Mouse (Mus musculus): ENCODE measurements at regions not wholly inside any gene's neighbourhood (a gene's known extent, or its start where the extent isn't known, plus 50 kb on each side); places are given as distances from the start of the nearest gene placed in this dataset.

DNA sequence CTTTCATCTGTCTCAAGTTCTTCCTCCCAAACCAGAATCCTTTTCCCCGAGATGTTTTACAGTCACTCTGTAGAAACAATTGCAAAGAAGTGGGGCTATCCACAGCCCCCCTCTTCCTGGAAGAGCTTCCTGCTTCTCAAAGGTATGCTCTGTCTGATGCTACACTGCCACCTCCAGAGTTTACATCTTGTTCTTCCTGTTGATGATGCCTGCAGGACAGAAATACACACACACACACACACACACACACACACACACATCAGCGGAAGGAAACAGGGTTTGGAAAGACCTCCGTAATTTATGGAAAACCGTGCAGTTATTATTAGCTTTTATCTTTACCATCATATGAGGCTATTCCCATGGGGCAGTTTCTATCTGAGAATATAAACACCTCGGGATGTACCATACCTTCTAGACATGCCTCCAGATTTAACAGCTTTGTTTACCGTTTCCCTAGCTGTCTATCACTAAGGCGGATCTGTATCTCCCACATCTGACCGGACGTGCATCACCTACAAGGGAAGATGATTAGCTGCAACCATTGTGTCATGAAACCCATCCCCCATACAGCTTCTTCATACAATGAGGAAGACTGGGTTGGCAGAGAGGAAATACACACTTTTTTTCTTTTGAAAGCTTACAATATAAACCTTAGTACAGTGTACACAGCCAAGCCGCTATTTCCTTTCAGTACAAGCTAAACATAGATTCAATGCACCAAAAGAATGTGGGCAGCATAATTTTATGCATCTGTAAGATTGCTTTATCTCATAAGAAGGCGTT lies 288.6 kb downstream of the Plk2 start:
- no peak for DNase-seq (ENCODE audit: low spot score)

DNA sequence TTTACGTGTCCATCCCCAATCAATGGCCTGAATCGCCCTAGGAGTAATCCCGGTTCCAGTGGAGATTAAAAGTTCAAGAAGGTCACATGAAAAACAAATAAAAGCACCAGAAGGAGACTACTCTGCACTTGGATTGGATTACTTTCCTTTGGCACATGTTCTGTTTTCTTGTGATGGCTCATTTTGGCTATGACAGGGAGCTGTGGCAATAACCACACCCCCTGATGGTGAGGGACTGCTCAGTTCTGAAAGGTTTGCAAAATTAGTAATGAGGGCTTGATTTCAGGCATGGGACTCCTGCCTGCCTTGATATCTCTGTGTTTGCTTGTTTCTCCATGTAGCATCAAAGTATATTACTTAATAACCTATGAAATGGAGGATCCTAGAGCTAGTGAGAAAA lies 293.9 kb downstream of the Plk2 start:
- DNase-seq (ENCODE audit: low spot score) = no peak

GRCm38 (mm10) chr13:110690501-110691255 lies 295.8 kb downstream of the Plk2 start:
- DNase-seq (ENCODE audit: low spot score) = peak; percentile 3

- DNase-seq (ENCODE audit: low spot score) = no peak
Observed at GRCm38 (mm10) chr13:110692696-110693095, 297.9 kb downstream of the Plk2 start.

DNA sequence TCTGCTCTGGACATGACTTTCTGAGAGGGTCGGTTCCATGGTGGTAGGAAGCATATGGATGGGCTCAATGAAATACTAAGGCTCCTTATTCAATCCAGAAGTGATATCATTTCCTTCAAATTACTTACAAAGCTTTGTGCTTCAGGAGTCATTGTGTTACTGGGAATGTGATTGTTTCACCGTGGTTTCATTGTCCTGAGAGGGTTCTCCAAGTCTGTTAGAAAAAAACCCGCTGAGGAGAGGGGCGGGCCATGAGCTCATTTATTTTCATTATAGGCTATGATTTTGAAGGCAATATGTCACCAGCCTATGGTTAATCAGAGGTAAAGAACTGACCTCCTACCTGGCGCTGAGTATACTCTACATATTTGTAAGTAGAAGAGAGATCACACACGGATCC lies 300.0 kb downstream of the Plk2 start:
- no peak for DNase-seq (ENCODE audit: low spot score)

DNA sequence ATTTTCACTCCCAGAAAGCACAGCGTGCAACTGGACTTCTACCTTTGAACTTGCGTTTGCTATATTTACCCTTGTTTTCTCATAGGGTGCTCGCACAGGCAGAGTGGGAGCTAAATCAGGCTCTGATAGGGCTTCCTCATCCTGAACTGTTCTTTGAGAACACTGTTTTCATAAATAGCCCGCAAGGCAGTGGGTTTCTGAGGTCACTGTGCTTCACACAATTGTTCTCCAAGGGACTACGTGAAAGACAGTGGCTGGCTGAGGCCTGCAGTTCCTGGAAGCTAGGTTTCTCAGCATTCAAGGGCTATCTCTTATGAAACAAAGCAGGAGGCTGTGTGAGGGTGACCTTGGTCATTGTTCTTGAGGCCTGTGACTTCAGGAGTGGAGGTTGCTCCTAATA lies 301.7 kb downstream of the Plk2 start:
- DNase-seq (ENCODE audit: low spot score) = no peak

DNA sequence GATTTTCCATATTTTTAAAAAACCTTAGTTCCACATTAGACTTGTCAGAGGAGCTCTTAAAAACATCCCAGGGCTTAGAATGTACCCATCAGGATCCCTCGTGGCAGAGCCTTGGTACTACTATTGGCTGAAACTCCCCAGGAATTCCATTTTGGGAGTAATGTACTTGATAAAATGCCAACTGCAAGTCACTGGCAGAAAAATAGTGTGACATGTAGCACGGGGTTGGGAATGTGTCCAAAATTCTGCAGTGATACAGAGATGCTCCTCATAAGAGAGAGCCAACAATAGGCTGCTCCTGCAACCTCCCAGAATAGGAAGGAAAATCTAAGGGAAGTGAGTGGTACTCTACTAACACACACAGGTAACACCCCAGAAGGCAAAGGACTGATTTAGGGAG lies 309.4 kb downstream of the Plk2 start:
- DNase-seq (ENCODE audit: low spot score) = peak; percentile 33

- DNase-seq (ENCODE audit: low spot score) = no peak
Observed at GRCm38 (mm10) chr13:110710847-110711246, 316.0 kb downstream of the Plk2 start.

DNA sequence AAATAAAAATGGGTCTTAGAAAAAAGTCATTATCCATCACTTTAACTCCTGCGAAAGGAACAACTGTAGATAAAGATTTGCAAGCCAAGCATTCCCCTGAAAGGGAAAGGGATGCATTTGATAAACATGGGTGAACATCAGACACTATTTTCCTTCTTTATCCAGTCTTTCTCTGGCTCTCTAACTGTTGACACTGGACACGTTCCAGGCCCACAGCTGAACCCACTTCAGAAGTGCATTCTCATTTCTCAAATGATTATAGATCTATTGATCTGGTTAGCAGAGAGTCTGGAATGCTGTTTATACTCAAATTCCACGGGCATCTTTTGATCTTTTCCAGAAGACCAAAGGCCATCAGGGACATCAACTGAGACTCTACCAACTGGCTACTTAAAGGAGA lies 317.7 kb downstream of the Plk2 start:
- DNase-seq (ENCODE audit: low spot score) = no peak

DNA sequence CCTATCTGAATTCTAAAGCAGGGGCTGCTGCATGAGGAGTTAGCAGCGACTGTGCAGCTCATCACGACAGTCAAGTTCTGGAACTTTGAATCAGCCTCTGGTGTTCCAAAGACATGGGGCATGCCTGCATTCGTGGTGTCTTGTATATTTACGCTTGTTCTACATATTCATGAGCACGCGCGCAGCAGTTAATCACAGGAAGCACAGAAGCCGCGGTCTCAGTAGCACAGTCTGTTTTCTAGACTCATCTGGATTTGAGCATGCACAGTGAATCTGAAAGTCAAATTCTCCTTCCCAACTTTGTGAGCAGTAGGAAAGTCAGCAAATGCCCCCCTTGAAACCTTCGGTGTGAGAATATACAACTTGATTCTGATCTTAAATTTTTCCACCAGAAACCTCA lies 327.3 kb downstream of the Plk2 start:
- DNase-seq (ENCODE audit: low spot score) = no peak

DNA sequence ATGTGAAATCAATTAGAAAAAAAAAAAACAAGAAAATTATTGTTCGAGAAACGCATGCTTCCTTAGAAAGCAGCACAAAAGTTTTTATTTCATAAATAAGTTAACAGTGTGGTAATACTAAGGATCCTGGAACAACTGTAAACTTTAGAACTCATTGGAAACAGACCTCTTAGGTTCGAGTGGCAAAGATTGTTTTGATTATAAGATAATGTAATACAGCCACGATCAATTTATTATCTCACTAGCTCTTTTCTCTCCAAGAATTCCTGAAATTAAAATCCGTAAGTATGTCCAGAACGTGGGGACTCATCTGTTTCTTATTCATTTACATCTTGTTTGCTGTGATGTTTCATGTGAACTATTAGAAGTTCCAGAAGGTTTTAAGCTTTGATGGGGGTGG lies 327.9 kb downstream of the Plk2 start:
- DNase-seq (ENCODE audit: low spot score) = no peak

DNA sequence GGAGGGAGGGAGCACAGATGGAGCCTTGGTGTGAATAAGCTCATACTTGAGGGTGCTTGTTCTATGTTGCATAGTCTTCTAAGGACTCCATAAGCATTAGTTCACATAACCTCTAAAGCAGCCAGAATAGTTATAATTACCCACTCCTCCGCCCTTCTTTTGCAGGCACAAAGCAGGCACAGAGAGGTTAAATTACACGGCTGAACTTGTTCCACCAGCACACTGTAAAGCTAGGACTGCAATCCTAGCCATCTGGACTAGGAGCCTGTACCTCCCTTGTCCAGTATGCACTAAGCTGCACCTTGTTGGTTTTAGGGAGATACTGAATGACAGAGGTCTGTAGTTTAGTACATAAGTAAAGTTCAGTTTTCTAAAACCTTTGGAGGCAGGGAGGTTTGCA lies 330.0 kb downstream of the Plk2 start:
- DNase-seq (ENCODE audit: low spot score) = no peak

- no peak for DNase-seq (ENCODE audit: low spot score)
Observed at GRCm38 (mm10) chr13:110725821-110726220, 331.0 kb downstream of the Plk2 start.

DNA sequence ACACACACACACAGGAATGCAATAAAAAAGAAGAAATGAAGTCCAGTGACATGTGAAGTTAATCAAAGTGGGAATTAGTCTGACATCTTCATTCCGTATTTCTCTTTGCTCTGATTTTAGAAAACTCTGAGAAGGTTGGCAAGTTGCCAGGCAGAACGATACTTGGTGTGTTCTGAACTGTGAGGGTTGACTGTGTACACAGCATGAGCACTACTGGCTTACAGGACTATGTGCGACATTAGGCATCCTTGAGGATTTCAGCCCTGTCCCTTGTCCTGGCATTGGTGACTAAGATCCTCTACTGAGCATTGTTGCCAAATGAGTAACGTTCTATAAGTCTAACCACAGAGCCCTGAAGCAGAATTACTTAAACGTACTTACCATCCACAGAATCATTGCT lies 340.7 kb downstream of the Plk2 start:
- no peak for DNase-seq (ENCODE audit: low spot score)

GRCm38 (mm10) chr13:110741576-110742206 lies 346.8 kb downstream of the Plk2 start:
- DNase-seq (ENCODE audit: low spot score) = no peak

DNA sequence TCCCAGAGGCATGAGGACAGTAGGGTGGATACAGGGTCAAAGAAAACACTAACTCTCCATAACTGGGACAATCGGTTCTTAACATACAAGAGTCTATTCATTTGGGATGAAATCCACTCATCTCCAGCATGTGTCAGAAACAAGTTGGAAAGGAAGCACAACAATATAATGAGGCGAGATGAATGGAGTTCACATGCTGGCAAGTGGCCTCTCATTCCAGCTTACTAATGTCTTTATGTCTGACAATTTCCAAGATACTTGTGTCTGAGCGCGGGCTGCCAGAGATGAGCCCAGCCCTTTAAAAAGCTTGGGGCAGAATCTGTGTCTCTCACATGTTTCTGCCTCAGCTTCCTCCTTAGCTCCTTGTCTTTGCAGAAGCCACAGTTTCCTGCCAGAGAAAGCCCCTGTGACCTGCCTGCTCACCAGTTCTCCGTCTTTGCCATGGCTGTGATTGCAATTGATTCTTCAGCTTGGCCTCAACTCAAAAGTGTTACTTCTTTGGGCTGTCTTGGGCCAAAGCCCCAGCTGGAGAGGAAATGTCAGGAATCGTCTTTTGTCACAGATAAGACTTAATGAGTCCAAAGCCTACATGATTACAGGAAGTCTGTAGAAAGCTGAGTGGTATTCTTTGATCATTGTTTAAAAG lies 352.5 kb downstream of the Plk2 start:
- no peak for DNase-seq (ENCODE audit: low spot score)

- no peak for DNase-seq (ENCODE audit: low spot score)
Observed at GRCm38 (mm10) chr13:110752746-110753145, 357.9 kb downstream of the Plk2 start.

DNA sequence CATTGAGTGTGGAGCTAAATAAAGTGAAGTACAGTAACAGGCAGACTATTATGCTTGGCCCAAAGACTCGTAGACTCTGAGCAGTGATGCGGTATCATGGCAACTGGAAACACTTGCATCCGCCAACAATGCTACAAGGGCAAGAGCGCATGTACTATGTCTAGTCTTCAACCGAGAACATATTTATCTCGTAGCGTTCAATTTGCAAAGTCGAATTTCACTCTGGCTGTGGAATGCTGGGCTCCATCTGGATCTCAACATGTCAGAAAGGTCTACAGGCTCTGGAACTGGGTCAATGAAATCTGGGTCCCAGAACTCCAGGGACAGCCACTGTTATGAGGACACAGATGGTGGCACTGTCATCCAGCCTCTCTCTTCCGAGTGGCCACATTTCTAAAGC lies 359.7 kb downstream of the Plk2 start:
- DNase-seq (ENCODE audit: low spot score) = no peak

- DNase-seq (ENCODE audit: low spot score) = no peak
Observed at GRCm38 (mm10) chr13:110756877-110757276, 362.0 kb downstream of the Plk2 start.

- no peak for DNase-seq (ENCODE audit: low spot score)
Observed at GRCm38 (mm10) chr13:110769210-110769609, 374.4 kb downstream of the Plk2 start.

DNA sequence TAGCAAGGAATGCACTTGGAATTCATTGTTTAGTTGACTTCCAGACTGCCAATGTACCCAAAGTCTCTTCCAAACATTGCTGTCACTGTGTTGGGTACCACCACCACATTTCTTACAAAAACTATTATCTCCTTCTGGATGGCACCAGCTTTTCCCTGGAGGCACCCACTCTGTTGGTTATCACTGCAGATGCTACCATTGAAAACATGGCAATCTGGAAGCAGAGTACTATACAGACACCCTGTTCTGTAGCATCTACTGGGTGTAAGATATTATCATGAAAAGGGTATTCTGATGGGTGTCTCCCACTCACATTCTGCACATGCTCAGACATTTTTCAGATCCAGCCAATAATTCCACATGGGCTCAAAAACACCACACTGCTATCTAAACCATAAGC lies 380.4 kb downstream of the Plk2 start:
- DNase-seq (ENCODE audit: low spot score) = no peak

DNA sequence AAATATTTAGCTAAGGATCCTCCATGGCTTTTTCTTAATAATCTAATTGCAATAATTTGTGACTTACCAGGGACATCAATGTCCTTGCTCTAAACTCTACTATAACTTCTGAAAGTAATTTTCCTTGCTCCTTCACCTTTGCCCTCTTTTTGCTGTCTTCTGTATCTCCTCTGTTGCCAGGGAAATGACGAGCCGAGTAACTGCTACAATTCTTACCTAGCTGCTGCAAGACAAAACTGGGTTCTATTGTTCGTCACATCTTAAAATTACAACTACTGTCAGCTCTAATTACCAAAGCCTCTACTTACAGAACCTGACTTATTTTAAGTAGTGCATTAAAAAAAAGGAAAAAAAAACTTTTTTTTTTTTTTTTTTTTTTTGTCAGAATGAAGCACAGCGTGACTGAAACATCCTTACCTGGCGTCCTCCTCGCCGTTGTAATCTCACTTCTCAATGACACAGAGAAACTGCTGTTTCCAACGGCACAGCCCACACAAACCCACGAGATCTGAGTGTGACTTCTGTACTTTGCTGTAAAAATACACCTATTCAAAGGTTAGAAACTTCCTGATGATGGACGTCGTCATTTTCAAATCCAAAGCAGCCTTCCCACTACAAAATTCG lies 389.4 kb downstream of the Plk2 start:
- no peak for DNase-seq (ENCODE audit: low spot score)

Data from layer of hippocampus, adult 9-10 months (tissue).